Mouse (Mus musculus): ENCODE results near the gene Endou.
"Not testable (repeated sequence)": the region's sequence is repeated elsewhere in the genome, so short reads cannot be mapped to it uniquely, and the experiment has no call there.

Endou gene

GRCm38 (mm10) chr15:97677341-97677740 lies 53.8 kb downstream of the Endou start:
- no peak for DNase-seq

- no peak for DNase-seq
Measured at GRCm38 (mm10) chr15:97675927-97676326, 55.2 kb downstream of the Endou start.

GRCm38 (mm10) chr15:97674423-97674822 lies 56.7 kb downstream of the Endou start:
- DNase-seq: no peak

- DNase-seq: no peak
Measured at GRCm38 (mm10) chr15:97673256-97674000, 57.7 kb downstream of the Endou start.

GRCm38 (mm10) chr15:97672211-97672765 lies 58.9 kb downstream of the Endou start:
- no peak for DNase-seq

- DNase-seq: no peak
Measured at GRCm38 (mm10) chr15:97670554-97670953, 60.6 kb downstream of the Endou start.

- DNase-seq: not testable (repeated sequence)
Measured at GRCm38 (mm10) chr15:97668158-97668877, 62.8 kb downstream of the Endou start.

- DNase-seq: peak; percentile 83
Measured at GRCm38 (mm10) chr15:97667437-97667836, 63.7 kb downstream of the Endou start.

GRCm38 (mm10) chr15:97666457-97666770 lies 64.7 kb downstream of the Endou start:
- DNase-seq: no peak

- no peak for DNase-seq
Measured at GRCm38 (mm10) chr15:97665770-97666456, 65.2 kb downstream of the Endou start.

GRCm38 (mm10) chr15:97664981-97665668 lies 66.0 kb downstream of the Endou start:
- peak; percentile 34 for DNase-seq

GRCm38 (mm10) chr15:97663750-97664406 lies 67.3 kb downstream of the Endou start:
- peak; percentile 82 for DNase-seq
